Mouse (Mus musculus) T-cell, adult 2 months (primary cell): ENCODE data around the gene Klri1.
"Not testable (repeated sequence)": the region's sequence is repeated elsewhere in the genome, so short reads cannot be mapped to it uniquely, and the experiment has no call there.

Experiments used
- DNase-seq: peaks from one replicate; pipeline ENCODE4 v3.0.0; 2022; ENCODE audit warnings: low spot score

Gene Klri1

GRCm38 (mm10) chr6:129717032-129717431, at the start of gene Klri1:
Gene Klri1 (minus strand): TSS chr6:129717132.
- no peak for DNase-seq

- DNase-seq = peak; percentile 30
Measured at GRCm38 (mm10) chr6:129747654-129748032, 30.7 kb upstream of the Klri1 start.

GRCm38 (mm10) chr6:129747016-129747653, 30.2 kb upstream of the Klri1 start:
- peak; percentile 69 for DNase-seq

GRCm38 (mm10) chr6:129746151-129746550, 29.2 kb upstream of the Klri1 start:
- no peak for DNase-seq

GRCm38 (mm10) chr6:129740069-129740721, 23.3 kb upstream of the Klri1 start, which contains the start of gene Klri2:
Gene Klri2 (minus strand): TSS chr6:129740484.
- DNase-seq = no peak

- DNase-seq = no peak
Measured at GRCm38 (mm10) chr6:129736414-129736813, 19.5 kb upstream of the Klri1 start.

GRCm38 (mm10) chr6:129727237-129727636, 10.3 kb upstream of the Klri1 start:
- DNase-seq = no peak

- no peak for DNase-seq
Measured at GRCm38 (mm10) chr6:129721390-129721789, 4.5 kb upstream of the Klri1 start.

GRCm38 (mm10) chr6:129720487-129720886, 3.6 kb upstream of the Klri1 start:
- no peak for DNase-seq

GRCm38 (mm10) chr6:129713566-129713965, 3.4 kb downstream of the Klri1 start:
- DNase-seq = no peak

GRCm38 (mm10) chr6:129691436-129691835, 25.5 kb downstream of the Klri1 start:
- DNase-seq = not testable (repeated sequence)

- peak; percentile 68 for DNase-seq
Measured at GRCm38 (mm10) chr6:129680379-129680778, 36.6 kb downstream of the Klri1 start.

- no peak for DNase-seq
Measured at GRCm38 (mm10) chr6:129678873-129679272, 38.1 kb downstream of the Klri1 start, which contains the start of gene Klrc1. Gene Klrc1 (minus strand): TSS chr6:129678973.

- DNase-seq = not testable (repeated sequence)
Measured at GRCm38 (mm10) chr6:129661301-129661700, 55.6 kb downstream of the Klri1 start.

GRCm38 (mm10) chr6:129660589-129660988, 56.3 kb downstream of the Klri1 start, which contains the start of gene Klrc2:
Gene Klrc2 (minus strand): TSS chr6:129660689.
- DNase-seq = not testable (repeated sequence)
